Mouse (Mus musculus) midbrain, postnatal 0 days (tissue): ENCODE measurements around the gene Scamp3. TPM values are rescaled to one million over a fixed set of nuclear protein-coding genes. Genes with fewer than 3 reads are reported as not detected.
A peak's percentile ranks its signal among the peaks of the same experiment; 100 is the strongest.

Experiments
- ATAC-seq: fragments of 200-750 bp; cut with Nextera tagmentation; 2 replicates; pipeline ENCODE4 v1.8.0; 2017; ENCODE audit warnings: moderate number of reproducible peaks, mild to moderate bottlenecking, moderate TSS enrichment, moderate library complexity; ENCODE audit not compliant: low FRiP score
- DNase-seq: peaks from one replicate; pipeline ENCODE4 v3.0.0-alpha.2; 2015; ENCODE audit warnings: low spot score
- H3K27ac ChIP-seq: fragments of 300-500 bp; sonication (generic); 2 replicates; pipeline ENCODE4 v1.5.1; 2014; ENCODE audit warnings: low read depth, mild to moderate bottlenecking, low read length, mixed read lengths
- H3K27me3 ChIP-seq: fragments of 300-500 bp; sonication (generic); 2 replicates; pipeline ENCODE4 v1.6.1; 2014; ENCODE audit warnings: low read length, control low read depth, mixed read lengths; ENCODE audit not compliant: insufficient read depth
- H3K36me3 ChIP-seq: fragments of 300-500 bp; sonication (generic); 2 replicates; pipeline ENCODE4 v1.6.1; 2014; ENCODE audit warnings: low read length, control low read depth, mixed read lengths; ENCODE audit not compliant: insufficient read depth
- H3K4me1 ChIP-seq: fragments of 300-500 bp; sonication (generic); 2 replicates; pipeline ENCODE4 v1.6.1; 2014; ENCODE audit warnings: mild to moderate bottlenecking, control low read depth, antibody characterized with exemption, low read length, mixed read lengths; ENCODE audit not compliant: insufficient read depth
- H3K4me2 ChIP-seq: fragments of 300-500 bp; sonication (generic); 2 replicates; pipeline ENCODE4 v1.6.1; 2014; ENCODE audit warnings: low read depth, mild to moderate bottlenecking, low read length, mixed read lengths; ENCODE audit not compliant: poor library complexity, severe bottlenecking
- H3K4me3 ChIP-seq: fragments of 300-500 bp; sonication (generic); 2 replicates; pipeline ENCODE4 v1.5.1; 2014; ENCODE audit warnings: low read depth, mild to moderate bottlenecking, low read length, moderate library complexity
- H3K9ac ChIP-seq: fragments of 300-500 bp; sonication (generic); replicated peaks from 2 replicates; pipeline ENCODE4 v1.6.1; 2014; ENCODE audit warnings: mild to moderate bottlenecking, low read length, moderate library complexity, mixed read lengths; ENCODE audit not compliant: poor library complexity, severe bottlenecking
- H3K9me3 ChIP-seq: fragments of 300-500 bp; sonication (generic); 2 replicates; pipeline ENCODE4 v1.6.1; 2016; ENCODE audit warnings: low read length, control low read depth
- CTCF ChIP-seq: IDR thresholded peaks from 2 replicates; pipeline ENCODE4 v1.5.1; 2016; ENCODE audit warnings: antibody characterized with exemption, mild to moderate bottlenecking
- WGBS: fragments of 180-500 bp; shearing (Covaris S2); extraction: QIAGEN DNeasy Blood & Tissue Kit; methylation state at CpG from one replicate; pipeline ENCODE4 v1.1.7; 2014; 5-methylcytosine and 5-hydroxymethylcytosine counted together
- polyA plus RNA-seq: library from polyadenylated mRNA; unstranded; fragments of >200 nt; fragmentation: Nextera tagmentation; extraction: Ambion mirVana; gene quantifications from 2 replicates; pipeline ENCODE4 v1.2.1, GENCODE M21; 2015
- total RNA-seq: library from RNA; depleted of rRNA; stranded (reverse); fragments of >200 nt; gene quantifications from 2 replicates; pipeline ENCODE4 v1.2.3, GENCODE M21; 2014

Scamp3 gene
- total and polyA plus RNA-seq, 2 experiments from 2014 or later: 84.8 to 151 TPM

GRCm38 (mm10) chr3:89193853-89194252 lies 16.6 kb downstream of the Scamp3 start:
- no peak overlapping the region for H3K4me2 ChIP-seq
- no peak overlapping the region for H3K27ac ChIP-seq
- DNase-seq (no peak), ATAC-seq (no peak)
- TF ChIP-seq CTCF: peak; percentile 57
- no peaks in the 10 kb centered on the region for H3K9me3 ChIP-seq
- H3K36me3 ChIP-seq: 0 out of 2 replicates have a peak, but pooled peaks cover 2% of the 10 kb centered on the region
- no peak overlapping the region for H3K4me3 ChIP-seq
- H3K27me3 ChIP-seq: no peaks in the 10 kb centered on the region
- no peak overlapping the region for H3K9ac ChIP-seq
- H3K4me1 ChIP-seq: no peaks in the 10 kb centered on the region
- WGBS: 91% methylated on average over 2 of the region's 2 CpGs

GRCm38 (mm10) chr3:89195979-89196877 lies 19.0 kb downstream of the Scamp3 start:
- peak; percentile 92 for ATAC-seq
- H3K9me3 ChIP-seq: no peaks in the 10 kb centered on the region
- peak overlapping the region; percentile 47 for H3K4me2 ChIP-seq
- TF ChIP-seq CTCF: peak; percentile 65
- WGBS: 5% methylated on average over 32 of the region's 33 CpGs
- peak overlapping the region; percentile 48 for H3K9ac ChIP-seq
- no peaks in the 10 kb centered on the region for H3K27me3 ChIP-seq
- H3K4me1 ChIP-seq: no peaks in the 10 kb centered on the region
- peak overlapping the region; percentile 28 for H3K4me3 ChIP-seq
- peak; percentile 91 for DNase-seq
- no peaks in the 10 kb centered on the region for H3K36me3 ChIP-seq
- H3K27ac ChIP-seq: peak overlapping the region; percentile 55; the same call in 1 of the 2 replicates

- ATAC-seq: no peak
- H3K4me2 ChIP-seq: no peak overlapping the region
- H3K36me3 ChIP-seq: no peaks in the 10 kb centered on the region
- TF ChIP-seq CTCF: no peak
- no peak overlapping the region for H3K4me3 ChIP-seq
- no peaks in the 10 kb centered on the region for H3K27me3 ChIP-seq
- WGBS: 72% methylated on average over 3 of the region's 3 CpGs
- H3K4me1 ChIP-seq: peaks cover 4% of the 10 kb centered on the region; the same call in 1 of the 2 replicates
- H3K9me3 ChIP-seq: no peaks in the 10 kb centered on the region
- no peak for DNase-seq
- no peak overlapping the region for H3K9ac ChIP-seq
- no peak overlapping the region for H3K27ac ChIP-seq
These were observed 22.6 kb downstream of the Scamp3 start for GRCm38 (mm10) chr3:89199839-89200238.

- TF ChIP-seq CTCF: no peak
- peak; percentile 83 for ATAC-seq
- H3K27me3 ChIP-seq: no peaks in the 10 kb centered on the region
- 23% methylated on average over 13 of the region's 13 CpGs for WGBS
- H3K9ac ChIP-seq: peak within 1 kb of the TSS; percentile 72
- DNase-seq: peak; percentile 96
- H3K4me2 ChIP-seq: peak within 1 kb of the TSS; percentile 74
- peak within 1 kb of the TSS; percentile 50 for H3K4me3 ChIP-seq
- peak within 1 kb of the TSS; percentile 72 for H3K27ac ChIP-seq
- H3K36me3 ChIP-seq: peaks cover 20% of the 10 kb centered on the region
- H3K9me3 ChIP-seq: no peaks in the 10 kb centered on the region
- peaks cover 4% of the 10 kb centered on the region; the same call in 1 of the 2 replicates for H3K4me1 ChIP-seq
These were observed 25.2 kb downstream of the Scamp3 start, which contains the start of gene Gba for GRCm38 (mm10) chr3:89202253-89203141. Gba (plus strand) TSS chr3:89202928.

- H3K4me3 ChIP-seq: peak overlapping the region; percentile 50
- DNase-seq (no peak), ATAC-seq (no peak; the same call in 1 of the 2 replicates)
- peaks cover 4% of the 10 kb centered on the region; the same call in 1 of the 2 replicates for H3K4me1 ChIP-seq
- WGBS: 47% methylated on average over 5 of the region's 5 CpGs
- H3K36me3 ChIP-seq: peaks cover 26% of the 10 kb centered on the region
- no peak for TF ChIP-seq CTCF
- peak overlapping the region; percentile 72 for H3K9ac ChIP-seq
- H3K4me2 ChIP-seq: peak overlapping the region; percentile 74
- no peaks in the 10 kb centered on the region for H3K27me3 ChIP-seq
- H3K27ac ChIP-seq: peak overlapping the region; percentile 72
- H3K9me3 ChIP-seq: no peaks in the 10 kb centered on the region
These were observed 25.9 kb downstream of the Scamp3 start for GRCm38 (mm10) chr3:89203142-89203514.
